Mouse (Mus musculus): ENCODE results near the gene Lyrm1.

DNA sequence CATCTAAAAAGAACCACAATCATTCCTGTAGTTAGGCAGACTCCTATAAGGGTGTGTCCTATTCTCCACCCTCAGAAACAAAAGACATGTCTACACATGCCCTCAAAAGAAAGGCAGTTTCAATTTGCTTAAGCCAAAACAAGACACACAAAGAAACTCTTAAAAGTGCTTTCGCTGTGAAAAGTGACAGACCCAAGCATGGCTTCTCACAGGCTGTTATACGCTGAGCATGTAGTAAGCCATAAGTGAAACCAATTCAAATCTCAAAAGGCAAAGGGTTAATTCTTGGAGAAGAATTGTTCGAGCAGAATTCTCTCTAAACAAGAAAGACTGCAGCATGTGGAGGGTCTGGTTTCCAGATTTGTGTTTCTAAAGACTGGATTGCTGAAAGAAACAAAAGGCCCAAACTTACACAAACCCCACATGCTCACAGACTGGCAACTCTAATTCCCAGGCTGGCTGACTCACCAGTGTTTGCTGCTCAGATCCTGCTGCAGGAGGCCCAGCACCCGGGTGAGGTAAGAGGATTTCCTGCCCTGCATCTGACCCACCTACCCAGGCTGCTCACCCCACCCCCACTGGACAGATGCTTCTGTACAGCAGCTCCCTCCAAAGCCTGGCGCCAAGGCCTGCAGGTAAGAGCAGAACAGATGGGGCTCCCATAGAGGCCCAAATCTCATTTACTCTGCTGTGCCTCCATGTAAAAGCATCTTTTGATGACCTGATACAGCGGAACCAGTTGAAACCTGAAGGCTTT lies 34.1 kb upstream of the Lyrm1 start:
- TF ChIP-seq EP300 (optimal IDR thresholded peaks at IDR 0.05) (no peak), CTCF (IDR thresholded peaks at IDR 0.05; ENCODE audit: low read depth) (no peak)
